Mouse (Mus musculus): ENCODE results near the gene Rasl11b. TPM values are rescaled to one million over a fixed set of nuclear protein-coding genes. Genes with fewer than 3 reads are reported as not detected.

Rasl11b gene
- polyA plus RNA-seq, 1 experiment from 2014 or later = 79.7 TPM

GRCm38 (mm10) chr5:74188886-74189285 is 6.2 kb upstream of the Rasl11b start:
- Histone ChIP-seq H3K36me3 (no peaks in the 10 kb centered on the region), H3K4me2 (no peak overlapping the region), H3K4me3 (no peak overlapping the region), H3K9ac (no peak overlapping the region; the same call in 1 of the 2 replicates), H3K27me3 (replicated peaks) (0 out of 2 replicates have a peak, but pooled peaks cover 3% of the 10 kb centered on the region), H3K27ac (replicated peaks) (peak overlapping the region; percentile 86), H3K4me1 (peaks cover 83% of the 10 kb centered on the region), H3K9me3 (no peaks in the 10 kb centered on the region)
- 67% methylated on average over 8 of the region's 8 CpGs for WGBS
- no peak for ATAC-seq (ENCODE audit: extremely low read depth, insufficient number of reproducible peaks, low FRiP score, low TSS enrichment)

- H3K4me1 ChIP-seq = peaks cover 83% of the 10 kb centered on the region
- peak overlapping the region; percentile 66 for H3K27ac ChIP-seq (replicated peaks)
- H3K27me3 ChIP-seq (replicated peaks) = 0 out of 2 replicates have a peak, but pooled peaks cover 3% of the 10 kb centered on the region
- no peaks in the 10 kb centered on the region for H3K36me3 ChIP-seq
- H3K9me3 ChIP-seq = no peaks in the 10 kb centered on the region
- no peak overlapping the region for H3K4me3 ChIP-seq
- H3K4me2 ChIP-seq = peak overlapping the region; percentile 31; the same call in 1 of the 2 replicates
- no peak for ATAC-seq (ENCODE audit: extremely low read depth, insufficient number of reproducible peaks, low FRiP score, low TSS enrichment)
- H3K9ac ChIP-seq = peak overlapping the region; percentile 0; the same call in 1 of the 2 replicates
- 66% methylated on average over 9 of the region's 9 CpGs for WGBS
Observed at GRCm38 (mm10) chr5:74189484-74190160, 5.5 kb upstream of the Rasl11b start.

GRCm38 (mm10) chr5:74190161-74190491 is 5.0 kb upstream of the Rasl11b start:
- 44% methylated on average over 9 of the region's 9 CpGs for WGBS
- H3K9me3 ChIP-seq = no peaks in the 10 kb centered on the region
- H3K27me3 ChIP-seq (replicated peaks) = 0 out of 2 replicates have a peak, but pooled peaks cover 3% of the 10 kb centered on the region
- peak overlapping the region; percentile 31 for H3K4me2 ChIP-seq
- ATAC-seq (ENCODE audit: extremely low read depth, insufficient number of reproducible peaks, low FRiP score, low TSS enrichment) = no peak
- H3K4me1 ChIP-seq = peaks cover 80% of the 10 kb centered on the region
- no peak overlapping the region for H3K4me3 ChIP-seq
- H3K36me3 ChIP-seq = no peaks in the 10 kb centered on the region
- H3K9ac ChIP-seq = peak overlapping the region; percentile 0; the same call in 1 of the 2 replicates
- peak overlapping the region; percentile 66 for H3K27ac ChIP-seq (replicated peaks)

- Histone ChIP-seq H3K27me3 (replicated peaks) (0 out of 2 replicates have a peak, but pooled peaks cover 3% of the 10 kb centered on the region), H3K36me3 (no peaks in the 10 kb centered on the region), H3K9me3 (no peaks in the 10 kb centered on the region), H3K27ac (replicated peaks) (no peak overlapping the region), H3K9ac (no peak overlapping the region), H3K4me2 (no peak overlapping the region), H3K4me1 (peaks cover 74% of the 10 kb centered on the region), H3K4me3 (no peak overlapping the region)
- 76% methylated on average over 5 of the region's 5 CpGs for WGBS
- no peak for ATAC-seq (ENCODE audit: extremely low read depth, insufficient number of reproducible peaks, low FRiP score, low TSS enrichment)
Observed at GRCm38 (mm10) chr5:74190911-74191310, 4.2 kb upstream of the Rasl11b start.

GRCm38 (mm10) chr5:74193008-74193407 is 2.1 kb upstream of the Rasl11b start:
- Histone ChIP-seq H3K4me2 (no peak overlapping the region), H3K27ac (replicated peaks) (peak overlapping the region; percentile 0; the same call in 1 of the 2 replicates), H3K27me3 (replicated peaks) (0 out of 2 replicates have a peak, but pooled peaks cover 3% of the 10 kb centered on the region), H3K9me3 (no peaks in the 10 kb centered on the region), H3K36me3 (peaks cover 14% of the 10 kb centered on the region), H3K4me3 (no peak overlapping the region), H3K4me1 (peaks cover 77% of the 10 kb centered on the region), H3K9ac (no peak overlapping the region)
- no peak for ATAC-seq (ENCODE audit: extremely low read depth, insufficient number of reproducible peaks, low FRiP score, low TSS enrichment)
- WGBS = 39% methylated on average over 2 of the region's 2 CpGs

- H3K4me2 ChIP-seq = peak overlapping the region; percentile 94
- peak overlapping the region; percentile 100; the same call in 1 of the 2 replicates for H3K9ac ChIP-seq
- no peaks in the 10 kb centered on the region for H3K9me3 ChIP-seq
- H3K4me3 ChIP-seq = no peak overlapping the region
- 50% methylated on average over 7 of the region's 7 CpGs for WGBS
- 0 out of 2 replicates have a peak, but pooled peaks cover 3% of the 10 kb centered on the region for H3K27me3 ChIP-seq (replicated peaks)
- H3K36me3 ChIP-seq = peaks cover 20% of the 10 kb centered on the region
- H3K27ac ChIP-seq (replicated peaks) = peak overlapping the region; percentile 80
- no peak for ATAC-seq (ENCODE audit: extremely low read depth, insufficient number of reproducible peaks, low FRiP score, low TSS enrichment)
- H3K4me1 ChIP-seq = peaks cover 77% of the 10 kb centered on the region
Observed at GRCm38 (mm10) chr5:74193626-74194025, 1.5 kb upstream of the Rasl11b start.

- H3K36me3 ChIP-seq = peaks cover 26% of the 10 kb centered on the region
- WGBS = 25% methylated on average over 16 of the region's 16 CpGs
- H3K4me1 ChIP-seq = peaks cover 77% of the 10 kb centered on the region
- 0 out of 2 replicates have a peak, but pooled peaks cover 3% of the 10 kb centered on the region for H3K27me3 ChIP-seq (replicated peaks)
- no peaks in the 10 kb centered on the region for H3K9me3 ChIP-seq
- H3K9ac ChIP-seq = peak overlapping the region; percentile 100
- ATAC-seq (ENCODE audit: extremely low read depth, insufficient number of reproducible peaks, low FRiP score, low TSS enrichment) = peak; percentile 6; the same call in 1 of the 2 replicates
- peak overlapping the region; percentile 94 for H3K4me2 ChIP-seq
- H3K27ac ChIP-seq (replicated peaks) = peak overlapping the region; percentile 80
- peak overlapping the region; percentile 100 for H3K4me3 ChIP-seq
Observed at GRCm38 (mm10) chr5:74194027-74194840, 852 bp upstream of the Rasl11b start.

GRCm38 (mm10) chr5:74195614-74196306 is 674 bp downstream of the Rasl11b start:
- Histone ChIP-seq H3K27ac (replicated peaks) (peak overlapping the region; percentile 95), H3K27me3 (replicated peaks) (0 out of 2 replicates have a peak, but pooled peaks cover 3% of the 10 kb centered on the region), H3K36me3 (peaks cover 38% of the 10 kb centered on the region), H3K4me1 (peaks cover 77% of the 10 kb centered on the region), H3K4me2 (peak overlapping the region; percentile 94), H3K9me3 (no peaks in the 10 kb centered on the region), H3K9ac (peak overlapping the region; percentile 100), H3K4me3 (peak overlapping the region; percentile 100)
- under 1% methylated on average over 27 of the region's 27 CpGs for WGBS
- no peak for ATAC-seq (ENCODE audit: extremely low read depth, insufficient number of reproducible peaks, low FRiP score, low TSS enrichment)

- H3K9me3 ChIP-seq = no peaks in the 10 kb centered on the region
- no peak for ATAC-seq (ENCODE audit: extremely low read depth, insufficient number of reproducible peaks, low FRiP score, low TSS enrichment)
- H3K9ac ChIP-seq = peak overlapping the region; percentile 100
- peaks cover 38% of the 10 kb centered on the region for H3K36me3 ChIP-seq
- 0 out of 2 replicates have a peak, but pooled peaks cover 3% of the 10 kb centered on the region for H3K27me3 ChIP-seq (replicated peaks)
- 1% methylated on average over 4 of the region's 4 CpGs for WGBS
- peak overlapping the region; percentile 94 for H3K4me2 ChIP-seq
- peak overlapping the region; percentile 95 for H3K27ac ChIP-seq (replicated peaks)
- peak overlapping the region; percentile 100 for H3K4me3 ChIP-seq
- peaks cover 77% of the 10 kb centered on the region for H3K4me1 ChIP-seq
Observed at GRCm38 (mm10) chr5:74196307-74196618, 1.2 kb downstream of the Rasl11b start.

GRCm38 (mm10) chr5:74197541-74198330 is 2.6 kb downstream of the Rasl11b start:
- peak overlapping the region; percentile 95 for H3K27ac ChIP-seq (replicated peaks)
- H3K4me3 ChIP-seq = peak overlapping the region; percentile 100
- no peak for ATAC-seq (ENCODE audit: extremely low read depth, insufficient number of reproducible peaks, low FRiP score, low TSS enrichment)
- H3K9me3 ChIP-seq = no peaks in the 10 kb centered on the region
- peak overlapping the region; percentile 94 for H3K4me2 ChIP-seq
- H3K4me1 ChIP-seq = peaks cover 75% of the 10 kb centered on the region
- H3K9ac ChIP-seq = peak overlapping the region; percentile 100
- WGBS = 61% methylated on average over 22 of the region's 22 CpGs
- H3K27me3 ChIP-seq (replicated peaks) = 0 out of 2 replicates have a peak, but pooled peaks cover 3% of the 10 kb centered on the region
- H3K36me3 ChIP-seq = peaks cover 38% of the 10 kb centered on the region
